Mouse (Mus musculus) MEL (cell line): ENCODE results near the gene Ly6g5c. TPM values are rescaled to one million over a fixed set of nuclear protein-coding genes. Genes with fewer than 3 reads are reported as not detected.

ENCODE experiments used
- DNase-seq: peaks from one replicate; pipeline ENCODE4 v3.0.0; 2011; ENCODE audit warnings: low read depth, low spot score
- H3K27ac ChIP-seq: 2 replicates; pipeline ENCODE4 v1.5.1; 2012; ENCODE audit warnings: low read depth, mild to moderate bottlenecking, control low read depth, low read length, moderate library complexity; ENCODE audit not compliant: control insufficient read depth
- H3K27me3 ChIP-seq, 2 experiments: fragments of 150-350 bp in 1 of 2; sonication (generic) in 1 of 2; 2 replicates each; pipeline ENCODE4 v1.6.1; 2012; ENCODE audit warnings: low read length in 2 of 2, mild to moderate bottlenecking in 2 of 2, improper control_type of control experiment in 1 of 2, moderate library complexity in 1 of 2; ENCODE audit not compliant: insufficient read depth in 2 of 2, control insufficient read depth in 1 of 2
- H3K36me3 ChIP-seq, 2 experiments: 2 replicates each; pipeline ENCODE4 v1.6.1; 2012 to 2014; ENCODE audit warnings: low read length in 2 of 2, improper control_type of control experiment in 1 of 2, inconsistent platforms in 1 of 2, mild to moderate bottlenecking in 1 of 2; ENCODE audit not compliant: insufficient read depth in 2 of 2, control insufficient read depth in 1 of 2
- H3K4me1 ChIP-seq, 2 experiments: fragments of 150-350 bp in 1 of 2; sonication (generic) in 1 of 2; 2 replicates each; pipeline ENCODE4 v1.6.1; 2012; ENCODE audit warnings: low read length in 2 of 2, improper control_type of control experiment in 1 of 2, mild to moderate bottlenecking in 1 of 2; ENCODE audit not compliant: insufficient read depth in 2 of 2, control insufficient read depth in 1 of 2
- H3K4me3 ChIP-seq, 2 experiments: fragments of 150-350 bp in 1 of 2; sonication (generic) in 1 of 2; 2 replicates each; pipeline ENCODE4 v1.5.1; 2012; ENCODE audit warnings: low read depth in 2 of 2, low read length in 2 of 2, mild to moderate bottlenecking in 2 of 2, moderate library complexity in 2 of 2, control low read depth in 1 of 2, improper control_type of control experiment in 1 of 2; ENCODE audit not compliant: control insufficient read depth in 1 of 2, insufficient read depth in 1 of 2
- H3K79me2 ChIP-seq: 2 replicates; pipeline ENCODE4 v1.6.1; 2012; ENCODE audit warnings: mild to moderate bottlenecking, low read length, moderate library complexity; ENCODE audit not compliant: control insufficient read depth, poor library complexity, insufficient read depth
- H3K9ac ChIP-seq: 2 replicates; pipeline ENCODE4 v1.6.1; 2012; ENCODE audit warnings: low read depth, mild to moderate bottlenecking, control low read depth, low read length, moderate library complexity; ENCODE audit not compliant: control insufficient read depth, poor library complexity, severe bottlenecking
- H3K9me3 ChIP-seq: fragments of 150-350 bp; sonication (generic); replicated peaks from 2 replicates; pipeline ENCODE4 v1.6.1; 2012; ENCODE audit warnings: mild to moderate bottlenecking, low read length, improper control_type of control experiment, moderate library complexity; ENCODE audit not compliant: insufficient read depth
- BHLHE40 ChIP-seq: IDR thresholded peaks from 2 replicates; pipeline ENCODE4 v1.6.1; 2012; ENCODE audit warnings: low read depth, mild to moderate bottlenecking, inconsistent platforms, low read length, improper control_type of control experiment, borderline replicate concordance
- CHD1 ChIP-seq: IDR thresholded peaks from 2 replicates; pipeline ENCODE4 v1.6.1; 2012; ENCODE audit warnings: low read depth, mild to moderate bottlenecking, inconsistent platforms, low read length, improper control_type of control experiment
- CHD2 ChIP-seq: IDR thresholded peaks from 2 replicates; pipeline ENCODE4 v1.6.1; 2011; ENCODE audit warnings: low read length, improper control_type of control experiment
- CTCF ChIP-seq, 3 experiments: IDR thresholded peaks in 2 of 3; conservative IDR thresholded peaks in 1 of 3; 2 replicates each; pipeline ENCODE4 v1.5.1; 2011 to 2012; ENCODE audit warnings: low read length in 3 of 3, low read depth in 2 of 3, mild to moderate bottlenecking in 2 of 3, improper control_type of control experiment in 1 of 3, inconsistent platforms in 1 of 3, mixed read lengths in 1 of 3, moderate library complexity in 1 of 3; ENCODE audit not compliant: control insufficient read depth in 1 of 3, insufficient read depth in 1 of 3, poor library complexity in 1 of 3, severe bottlenecking in 1 of 3
- E2F4 ChIP-seq: IDR thresholded peaks from 2 replicates; pipeline ENCODE4 v1.6.1; 2011; ENCODE audit warnings: low read depth, low read length, improper control_type of control experiment, borderline replicate concordance
- ELF1 ChIP-seq: IDR thresholded peaks from 2 replicates; pipeline ENCODE4 v1.6.1; 2014; ENCODE audit warnings: low read depth, mild to moderate bottlenecking, inconsistent platforms, low read length, improper control_type of control experiment, moderate library complexity
- EP300 ChIP-seq, 2 experiments: IDR thresholded peaks; 2 replicates each; pipeline ENCODE4 v1.6.1; 2011; ENCODE audit warnings: improper control_type of control experiment in 2 of 2, low read length in 2 of 2, low read depth in 1 of 2, mild to moderate bottlenecking in 1 of 2
- ETS1 ChIP-seq: IDR thresholded peaks from 2 replicates; pipeline ENCODE4 v1.6.1; 2012; ENCODE audit warnings: low read depth, mild to moderate bottlenecking, inconsistent platforms, low read length, improper control_type of control experiment, moderate library complexity
- GABPA ChIP-seq: IDR thresholded peaks from 2 replicates; pipeline ENCODE4 v1.6.1; 2012; ENCODE audit warnings: low read depth, mild to moderate bottlenecking, inconsistent platforms, low read length, improper control_type of control experiment, moderate library complexity
- GATA1 ChIP-seq: IDR thresholded peaks from 2 replicates; pipeline ENCODE4 v1.6.1; 2011; ENCODE audit warnings: low read depth, low read length, improper control_type of control experiment
- HCFC1 ChIP-seq: IDR thresholded peaks from 2 replicates; pipeline ENCODE4 v1.6.1; 2012; ENCODE audit warnings: low read depth, mild to moderate bottlenecking, inconsistent platforms, low read length, improper control_type of control experiment, moderate library complexity
- MAFK ChIP-seq: IDR thresholded peaks from 2 replicates; pipeline ENCODE4 v1.6.1; 2011; ENCODE audit warnings: low read depth, mild to moderate bottlenecking, low read length, improper control_type of control experiment, borderline replicate concordance
- MAX ChIP-seq: IDR thresholded peaks from 2 replicates; pipeline ENCODE4 v1.6.1; 2011; ENCODE audit warnings: low read length, improper control_type of control experiment
- MAZ ChIP-seq: IDR thresholded peaks from 2 replicates; pipeline ENCODE4 v1.6.1; 2012; ENCODE audit warnings: low read depth, mild to moderate bottlenecking, inconsistent platforms, low read length, improper control_type of control experiment
- MXI1 ChIP-seq: IDR thresholded peaks from 2 replicates; pipeline ENCODE4 v1.6.1; 2011; ENCODE audit warnings: mild to moderate bottlenecking, low read depth, low read length, improper control_type of control experiment
- MYB ChIP-seq: IDR thresholded peaks from 2 replicates; pipeline ENCODE4 v1.6.1; 2011; ENCODE audit warnings: mild to moderate bottlenecking, low read depth, low read length, improper control_type of control experiment
- MYC ChIP-seq: IDR thresholded peaks from 2 replicates; pipeline ENCODE4 v1.6.1; 2011; ENCODE audit warnings: low read depth, mild to moderate bottlenecking, low read length, improper control_type of control experiment, moderate library complexity
- NELFE ChIP-seq: IDR thresholded peaks from 2 replicates; pipeline ENCODE4 v1.6.1; 2011; ENCODE audit warnings: low read depth, low read length, improper control_type of control experiment
- POLR2A ChIP-seq, 2 experiments: IDR thresholded peaks; 2 replicates each; pipeline ENCODE4 v1.6.1; 2011 to 2012; ENCODE audit warnings: low read length in 2 of 2, mild to moderate bottlenecking in 2 of 2, control low read depth in 1 of 2, improper control_type of control experiment in 1 of 2, low read depth in 1 of 2, moderate library complexity in 1 of 2; ENCODE audit not compliant: control insufficient read depth in 1 of 2, insufficient read depth in 1 of 2, poor library complexity in 1 of 2
- RCOR1 ChIP-seq: IDR thresholded peaks from 2 replicates; pipeline ENCODE4 v1.6.1; 2012; ENCODE audit warnings: low read depth, mild to moderate bottlenecking, inconsistent platforms, low read length, improper control_type of control experiment
- SIN3A ChIP-seq: IDR thresholded peaks from 2 replicates; pipeline ENCODE4 v1.6.1; 2012; ENCODE audit warnings: low read length, improper control_type of control experiment, inconsistent platforms
- SMC3 ChIP-seq: IDR thresholded peaks from 2 replicates; pipeline ENCODE4 v1.6.1; 2011; ENCODE audit warnings: low read depth, low read length, improper control_type of control experiment
- TAL1 ChIP-seq: IDR thresholded peaks from 2 replicates; pipeline ENCODE4 v1.6.1; 2012; ENCODE audit warnings: mild to moderate bottlenecking, inconsistent platforms, low read length, moderate library complexity, mixed read lengths
- TCF12 ChIP-seq: IDR thresholded peaks from 2 replicates; pipeline ENCODE4 v1.6.1; 2014; ENCODE audit warnings: low read depth, mild to moderate bottlenecking, inconsistent platforms, low read length, improper control_type of control experiment, moderate library complexity
- USF1 ChIP-seq: IDR thresholded peaks from 2 replicates; pipeline ENCODE4 v1.6.1; 2014; ENCODE audit warnings: low read depth, mild to moderate bottlenecking, inconsistent platforms, low read length, improper control_type of control experiment, moderate library complexity
- ZC3H11A ChIP-seq: IDR thresholded peaks from 2 replicates; pipeline ENCODE4 v1.6.1; 2012; ENCODE audit warnings: low read depth, mild to moderate bottlenecking, inconsistent platforms, low read length, improper control_type of control experiment
- ZNF384 ChIP-seq: IDR thresholded peaks from 2 replicates; pipeline ENCODE4 v1.6.1; 2012; ENCODE audit warnings: low read depth, mild to moderate bottlenecking, inconsistent platforms, low read length, improper control_type of control experiment
- polyA plus RNA-seq, 2 experiments: library from polyadenylated mRNA; stranded (reverse) in 1 of 2; unstranded in 1 of 2; fragments of >175 nt in 1 of 2; fragments of >200 nt in 1 of 2; gene quantifications; 2 replicates each; pipeline versions ENCODE4 v1.2.1 to v1.2.4; 2012; ENCODE audit warnings: low replicate concordance in 2 of 2, low read depth in 1 of 2; ENCODE audit not compliant: insufficient read length in 2 of 2, insufficient read depth in 1 of 2, missing spikeins in 1 of 2
- total RNA-seq: library from RNA; depleted of rRNA; stranded (reverse); fragments of 300-350 nt; gene quantifications from 2 replicates; pipeline ENCODE4 v1.2.3, GENCODE M21; 2012

Ly6g5c gene
- total and polyA plus RNA-seq, 3 experiments, result not detected

DNA sequence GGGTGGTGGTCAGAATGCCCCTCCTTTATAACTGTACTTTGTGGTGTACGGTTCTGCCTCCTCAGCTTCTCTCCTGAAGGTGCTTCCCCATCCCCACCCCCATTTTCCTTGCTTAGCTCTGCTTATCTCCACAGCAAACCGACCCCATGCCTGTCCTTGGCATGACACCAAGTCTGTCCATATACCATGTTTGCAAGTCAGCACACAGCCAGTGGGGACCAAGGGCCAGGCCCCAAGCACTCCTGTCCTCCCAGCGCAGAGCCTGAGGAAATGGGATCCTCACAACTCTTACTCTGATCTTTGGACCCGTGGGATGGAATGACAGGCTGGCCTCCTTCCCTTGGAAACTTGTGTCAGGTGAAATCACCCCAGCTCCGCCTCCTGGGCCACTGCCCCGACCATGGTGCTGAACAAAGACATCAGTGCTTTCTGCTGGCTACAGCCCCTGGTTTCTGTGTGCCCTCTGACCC lies 4.8 kb upstream of the Ly6g5c start (continued):
- 0 out of 2 replicates have a peak, but pooled peaks have one; percentile 6 for TF ChIP-seq ELF1
- no peak for TF ChIP-seq USF1
- TF ChIP-seq ETS1, result peak; percentile 96
- TF ChIP-seq E2F4, result no peak
- peak; percentile 67 for TF ChIP-seq RCOR1
- peak; percentile 86 for TF ChIP-seq MYB
- TF ChIP-seq HCFC1, result peak; percentile 50; the same call in 1 of the 2 replicates
- TF ChIP-seq MAFK, result peak; percentile 67
- no peak for TF ChIP-seq SMC3

DNA sequence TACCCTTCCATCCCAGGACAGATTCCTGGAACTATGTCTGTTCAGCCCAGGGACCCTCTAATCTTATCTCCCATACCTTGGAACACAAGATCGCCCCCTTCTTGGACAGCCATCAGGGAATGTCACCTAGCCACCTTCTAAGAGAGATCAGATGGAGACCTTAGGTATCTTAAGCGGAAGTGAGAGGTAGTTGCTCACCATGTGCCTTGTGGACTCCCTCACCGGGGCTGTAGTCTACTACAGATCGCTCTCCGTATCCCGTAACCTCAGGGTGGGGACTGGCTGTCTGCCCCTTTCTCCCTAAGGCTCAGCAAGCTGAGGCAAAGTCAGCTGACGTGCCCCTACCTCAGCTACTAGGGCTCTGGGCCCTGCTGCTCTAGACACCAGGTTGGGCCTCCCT lies 4.0 kb upstream of the Ly6g5c start:
- peak overlapping the region in 1 of 2 experiments; percentile 5; a peak in 1 of 4 replicates for H3K4me3 ChIP-seq
- H3K9me3 ChIP-seq, result no peaks in the 10 kb centered on the region
- H3K27me3 ChIP-seq, result no peaks in the 10 kb centered on the region
- peak overlapping the region; percentile 96 for H3K27ac ChIP-seq
- TF ChIP-seq CTCF (IDR thresholded peaks at IDR 0.05 in 2 of 3, conservative IDR thresholded peaks at IDR 0.05 in 1 of 3; ENCODE audit: control insufficient read depth in 1 of 3, insufficient read depth in 1 of 3, low read depth in 2 of 3, low read length in 3 of 3, poor library complexity in 1 of 3, severe bottlenecking in 1 of 3) (no peak), MAZ (0 out of 2 replicates have a peak, but pooled peaks have one; percentile 19), EP300 (IDR thresholded peaks at IDR 0.05; ENCODE audit: low read depth in 1 of 2, low read length in 2 of 2) (peak in 1 of 2 experiments; percentile 50; a peak in 2 of 4 replicates), MAX (peak; percentile 72), MAFK (no peak), TAL1 (0 out of 2 replicates have a peak, but pooled peaks have one; percentile 13), MYC (peak; percentile 58; the same call in 1 of the 2 replicates)
- peaks cover 0 to 31% of the 10 kb centered on the region in 2 experiments; a peak in 3 of 4 replicates for H3K36me3 ChIP-seq
- peak overlapping the region; percentile 64 for H3K9ac ChIP-seq
- peak; percentile 61 for DNase-seq
- H3K4me1 ChIP-seq, result peaks cover 22 to 36% of the 10 kb centered on the region in 2 experiments
- H3K79me2 ChIP-seq, result no peaks in the 10 kb centered on the region

DNA sequence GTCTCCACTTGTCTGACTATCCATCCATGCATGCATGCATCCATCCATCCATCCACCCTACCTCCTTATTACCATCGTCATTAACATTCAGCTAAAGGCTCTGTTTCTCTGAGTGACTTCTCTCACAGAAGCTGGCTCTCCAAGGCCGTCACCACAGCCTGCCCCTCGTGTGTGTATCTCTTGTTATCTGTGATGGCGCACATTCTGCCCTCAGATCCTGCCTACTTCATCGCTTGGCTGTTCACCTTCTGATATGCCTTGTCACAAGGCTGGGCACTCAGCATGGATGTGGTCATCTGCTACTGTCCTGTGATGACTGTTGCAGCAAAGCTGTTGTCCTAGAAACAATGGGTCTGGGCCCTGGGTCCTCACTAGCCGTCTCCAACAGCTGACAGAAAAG lies 3.3 kb upstream of the Ly6g5c start:
- peak overlapping the region in 1 of 2 experiments; percentile 5; a peak in 1 of 4 replicates for H3K4me3 ChIP-seq
- peak overlapping the region; percentile 96 for H3K27ac ChIP-seq
- H3K36me3 ChIP-seq, result peaks cover 0 to 31% of the 10 kb centered on the region in 2 experiments; a peak in 2 of 4 replicates
- H3K9me3 ChIP-seq, result no peaks in the 10 kb centered on the region
- TF ChIP-seq USF1, result peak; percentile 18; the same call in 1 of the 2 replicates
- peak; percentile 69 for TF ChIP-seq SIN3A
- peak; percentile 21; the same call in 1 of the 2 replicates for TF ChIP-seq RCOR1
- peak; percentile 24; the same call in 1 of the 2 replicates for TF ChIP-seq MAZ
- TF ChIP-seq NELFE, result peak; percentile 28; the same call in 1 of the 2 replicates
- peak; percentile 79 for TF ChIP-seq ETS1
- TF ChIP-seq MYC, result peak; percentile 48; the same call in 1 of the 2 replicates
- TF ChIP-seq MXI1, result peak; percentile 60
- no peak for TF ChIP-seq ZNF384
- TF ChIP-seq MYB, result no peak
- TF ChIP-seq POLR2A (IDR thresholded peaks at IDR 0.05; ENCODE audit: control insufficient read depth in 1 of 2, insufficient read depth in 1 of 2, low read depth in 1 of 2, low read length in 2 of 2, poor library complexity in 1 of 2), result peak in 1 of 2 experiments; percentile 53; a peak in 1 of 4 replicates
- 0 out of 2 replicates have a peak, but pooled peaks have one; percentile 33 for TF ChIP-seq HCFC1
- TF ChIP-seq TCF12, result peak; percentile 91
- no peak for TF ChIP-seq GABPA
- 0 out of 2 replicates have a peak, but pooled peaks have one; percentile 41 for TF ChIP-seq CHD1
- no peak for TF ChIP-seq E2F4
- TF ChIP-seq ZC3H11A, result no peak
- TF ChIP-seq TAL1, result peak; percentile 98
- TF ChIP-seq CHD2, result no peak
- peak; percentile 6; the same call in 1 of the 2 replicates for TF ChIP-seq SMC3
- TF ChIP-seq BHLHE40, result peak; percentile 25; the same call in 1 of the 2 replicates
- peak; percentile 83 to 94 for TF ChIP-seq EP300 (IDR thresholded peaks at IDR 0.05; ENCODE audit: low read depth in 1 of 2, low read length in 2 of 2)
- TF ChIP-seq MAX, result peak; percentile 55
- TF ChIP-seq GATA1, result peak; percentile 91
- peak; percentile 83 for DNase-seq
- peaks cover 22 to 36% of the 10 kb centered on the region in 2 experiments for H3K4me1 ChIP-seq
- no peaks in the 10 kb centered on the region for H3K27me3 ChIP-seq
- peak overlapping the region; percentile 64 for H3K9ac ChIP-seq
- no peaks in the 10 kb centered on the region for H3K79me2 ChIP-seq
